Mouse (Mus musculus) hindbrain, postnatal 0 days (tissue): Measurements from ENCODE around the gene Wwtr1. TPM values are rescaled to one million over a fixed set of nuclear protein-coding genes. Genes with fewer than 3 reads are reported as not detected.
A peak's percentile ranks its signal among the peaks of the same experiment; 100 is the strongest.

Source experiments
- ATAC-seq: fragments of 200-750 bp; cut with Nextera tagmentation; 2 replicates; pipeline ENCODE4 v1.8.0; 2017; ENCODE audit warnings: mild to moderate bottlenecking, moderate TSS enrichment, moderate library complexity
- DNase-seq: peaks from one replicate; pipeline ENCODE4 v3.0.0-alpha.2; 2015; ENCODE audit warnings: low spot score
- H3K27ac ChIP-seq: fragments of 300-500 bp; sonication (generic); 2 replicates; pipeline ENCODE4 v1.5.1; 2014; ENCODE audit warnings: mild to moderate bottlenecking
- H3K27me3 ChIP-seq: fragments of 300-500 bp; sonication (generic); 2 replicates; pipeline ENCODE4 v1.6.1; 2014; ENCODE audit warnings: low read length, mixed read lengths; ENCODE audit not compliant: insufficient read depth
- H3K36me3 ChIP-seq: fragments of 300-500 bp; sonication (generic); 2 replicates; pipeline ENCODE4 v1.6.1; 2014; ENCODE audit warnings: low read length, mixed read lengths; ENCODE audit not compliant: insufficient read depth
- H3K4me1 ChIP-seq: fragments of 300-500 bp; sonication (generic); 2 replicates; pipeline ENCODE4 v1.6.1; 2014; ENCODE audit warnings: antibody characterized with exemption, low read length, mixed read lengths; ENCODE audit not compliant: insufficient read depth
- H3K4me2 ChIP-seq: fragments of 300-500 bp; sonication (generic); 2 replicates; pipeline ENCODE4 v1.6.1; 2014; ENCODE audit warnings: low read depth, mild to moderate bottlenecking, low read length, moderate library complexity, mixed read lengths
- H3K4me3 ChIP-seq: fragments of 300-500 bp; sonication (generic); 2 replicates; pipeline ENCODE4 v1.5.1; 2014; ENCODE audit warnings: low read length
- H3K9ac ChIP-seq: fragments of 300-500 bp; sonication (generic); replicated peaks from 2 replicates; pipeline ENCODE4 v1.6.1; 2014; ENCODE audit warnings: mild to moderate bottlenecking, low read length, moderate library complexity, mixed read lengths
- H3K9me3 ChIP-seq: fragments of 300-500 bp; sonication (generic); 2 replicates; pipeline ENCODE4 v1.6.1; 2016; ENCODE audit warnings: low read length, mixed read lengths
- CTCF ChIP-seq: IDR thresholded peaks from 2 replicates; pipeline ENCODE4 v1.5.1; 2016; ENCODE audit warnings: antibody characterized with exemption, control low read depth, low read depth
- WGBS: fragments of 180-500 bp; shearing (Covaris S2); extraction: QIAGEN DNeasy Blood & Tissue Kit; methylation state at CpG from one replicate; pipeline ENCODE4 v1.1.7; 2014; 5-methylcytosine and 5-hydroxymethylcytosine counted together
- polyA plus RNA-seq: library from polyadenylated mRNA; unstranded; fragments of >200 nt; fragmentation: Nextera tagmentation; extraction: Ambion mirVana; gene quantifications from 2 replicates; pipeline ENCODE4 v1.2.1, GENCODE M21; 2015
- total RNA-seq: library from RNA; depleted of rRNA; stranded (reverse); fragments of >200 nt; gene quantifications from 2 replicates; pipeline ENCODE4 v1.2.3, GENCODE M21; 2014

Wwtr1 gene
- total and polyA plus RNA-seq, 2 experiments from 2014 or later = 11.1 to 33.1 TPM

DNA sequence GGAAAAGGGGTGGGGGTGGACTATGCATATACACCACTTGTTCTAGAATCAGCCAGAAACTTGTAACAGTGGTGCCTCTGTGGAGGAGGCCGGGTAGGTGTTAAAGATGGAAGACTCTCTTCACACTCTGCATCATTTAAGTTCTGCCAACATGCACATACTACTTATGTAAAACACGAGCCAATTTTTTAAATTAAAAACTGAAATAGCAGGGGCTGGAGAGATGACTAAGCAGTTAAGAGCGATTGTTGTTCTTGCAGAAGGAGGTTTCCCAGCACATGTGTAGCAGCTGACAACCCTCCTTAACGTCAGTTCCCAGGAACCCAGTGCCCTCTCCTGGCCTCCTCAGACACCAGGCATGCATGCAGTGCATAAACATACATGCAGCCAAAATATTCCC is 95.1 kb downstream of the Wwtr1 start:
- Histone ChIP-seq H3K4me1 (no peaks in the 10 kb centered on the region), H3K9ac (no peak overlapping the region), H3K9me3 (no peaks in the 10 kb centered on the region), H3K4me2 (no peak overlapping the region), H3K4me3 (no peak overlapping the region), H3K36me3 (no peaks in the 10 kb centered on the region), H3K27me3 (no peaks in the 10 kb centered on the region), H3K27ac (no peak overlapping the region)
- TF ChIP-seq CTCF = no peak
- no peak for ATAC-seq
- WGBS = 82% methylated on average over 4 of the region's 4 CpGs
- no peak for DNase-seq

DNA sequence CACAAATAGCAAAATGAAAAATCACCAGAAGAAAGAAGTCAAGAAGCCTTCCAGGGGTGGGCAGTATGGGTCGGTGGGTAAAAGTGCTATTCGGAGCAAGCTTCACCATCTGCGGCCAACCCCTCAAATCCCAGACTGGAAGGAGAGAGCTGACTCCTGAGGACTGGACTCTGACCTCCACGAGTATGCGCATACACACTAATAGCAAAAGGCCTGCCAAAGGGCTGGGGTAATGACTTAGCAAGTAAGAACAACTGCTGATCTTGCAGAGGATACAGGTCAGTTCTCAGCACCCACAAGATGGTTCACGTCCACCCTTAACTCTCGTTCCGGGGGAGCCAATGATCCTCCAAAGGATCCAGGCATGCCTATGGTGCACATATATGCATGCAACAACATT is 101.3 kb downstream of the Wwtr1 start:
- no peak overlapping the region for H3K4me2 ChIP-seq
- no peak overlapping the region for H3K4me3 ChIP-seq
- 93% methylated on average over 8 of the region's 8 CpGs for WGBS

DNA sequence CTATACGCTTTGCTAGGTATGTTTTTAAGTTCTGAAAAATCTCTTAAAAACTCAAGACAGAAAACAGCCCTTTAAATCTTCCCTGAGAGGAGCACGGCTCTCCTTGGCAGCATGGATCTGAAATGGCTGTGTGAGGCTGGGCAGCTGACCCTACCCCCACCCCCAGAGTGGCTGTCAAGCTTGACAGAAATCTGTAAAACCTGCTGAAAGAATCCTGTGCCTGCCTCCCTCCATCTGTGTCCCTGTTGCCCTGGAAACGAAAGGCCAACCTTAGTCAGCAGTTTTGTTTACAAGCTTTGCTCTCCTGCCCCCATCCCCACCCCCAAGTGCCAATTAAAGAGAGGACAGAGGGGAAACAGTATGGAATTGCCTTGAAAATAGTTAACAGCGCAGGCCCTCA is 103.3 kb downstream of the Wwtr1 start:
- peak; percentile 77 for ATAC-seq
- no peak for TF ChIP-seq CTCF
- H3K4me2 ChIP-seq = no peak overlapping the region
- no peaks in the 10 kb centered on the region for H3K36me3 ChIP-seq
- H3K4me1 ChIP-seq = peaks cover 8% of the 10 kb centered on the region
- H3K9me3 ChIP-seq = no peaks in the 10 kb centered on the region
- H3K27me3 ChIP-seq = no peaks in the 10 kb centered on the region
- DNase-seq = peak; percentile 55
- whole genome bisulfite sequencing = 37% methylated on average over 4 of the region's 4 CpGs
- H3K4me3 ChIP-seq = no peak overlapping the region
- H3K27ac ChIP-seq = no peak overlapping the region
- H3K9ac ChIP-seq = no peak overlapping the region

More for the DNA sequence above, 101.3 kb downstream of the Wwtr1 start:
- Histone ChIP-seq H3K4me1 (peaks cover 8% of the 10 kb centered on the region), H3K27ac (no peak overlapping the region), H3K36me3 (no peaks in the 10 kb centered on the region), H3K9ac (no peak overlapping the region), H3K9me3 (no peaks in the 10 kb centered on the region), H3K27me3 (no peaks in the 10 kb centered on the region)
- DNase-seq (no peak), ATAC-seq (no peak)
- TF ChIP-seq CTCF = no peak

DNA sequence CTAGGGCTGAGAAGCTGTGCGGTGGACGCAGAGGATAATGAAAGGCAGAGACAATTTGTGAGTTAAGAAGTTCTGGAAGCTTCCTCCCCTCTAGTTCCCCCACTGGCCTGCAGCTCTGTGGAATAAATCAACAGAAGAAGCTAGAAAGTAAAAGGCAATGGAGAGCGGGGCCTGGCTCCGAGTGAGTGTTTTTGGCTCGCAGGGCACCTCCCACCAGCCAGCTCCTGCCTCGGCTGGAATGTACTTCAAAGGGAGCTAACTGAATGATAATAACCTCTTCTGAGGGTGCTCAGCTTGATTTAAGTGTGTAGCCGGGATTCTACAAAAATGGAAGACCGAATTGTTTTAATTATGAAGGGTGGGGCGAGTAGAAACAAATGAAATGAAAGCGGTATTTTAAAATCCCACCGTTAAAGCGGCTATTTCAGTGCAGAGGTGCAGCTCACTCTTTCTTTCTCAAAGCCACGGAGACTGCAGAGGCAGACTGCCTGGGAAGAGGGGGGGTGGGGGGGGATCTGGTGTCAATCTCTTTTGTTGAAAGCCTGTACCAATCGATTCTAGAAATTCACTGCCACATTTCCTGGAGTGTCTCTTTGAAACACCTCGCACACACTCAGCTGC is 104.6 kb downstream of the Wwtr1 start:
- TF ChIP-seq CTCF = no peak
- 3% methylated on average over 15 of the region's 15 CpGs for WGBS
- no peaks in the 10 kb centered on the region for H3K36me3 ChIP-seq
- H3K4me3 ChIP-seq = peak overlapping the region; percentile 27
- H3K4me2 ChIP-seq = peak overlapping the region; percentile 55
- peaks cover 8% of the 10 kb centered on the region for H3K4me1 ChIP-seq
- ATAC-seq (peak; percentile 67; the same call in 1 of the 2 replicates), DNase-seq (peak; percentile 61)
- no peaks in the 10 kb centered on the region for H3K9me3 ChIP-seq
- H3K27me3 ChIP-seq = no peaks in the 10 kb centered on the region
- H3K27ac ChIP-seq = peak overlapping the region; percentile 27
- peak overlapping the region; percentile 37 for H3K9ac ChIP-seq

DNA sequence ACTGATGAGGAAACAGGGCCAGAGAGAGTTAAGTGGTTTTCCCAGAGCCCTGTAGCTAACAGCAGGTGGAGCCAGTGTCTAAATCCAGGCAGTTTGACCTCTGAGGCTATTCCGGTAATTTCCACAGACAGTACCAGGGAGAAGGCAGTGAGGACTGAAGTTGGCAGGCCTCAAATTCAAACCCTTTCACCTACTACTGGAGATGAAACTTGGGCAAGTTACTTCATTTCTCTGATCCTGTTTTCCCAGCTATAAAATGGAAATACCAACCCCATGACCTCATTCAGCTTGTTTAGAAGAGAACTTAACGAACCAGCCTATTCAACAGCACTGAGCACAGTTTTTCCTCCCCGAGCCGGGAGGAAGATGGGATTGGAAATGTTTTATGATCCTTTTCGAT is 105.4 kb downstream of the Wwtr1 start:
- Histone ChIP-seq H3K27ac (peak overlapping the region; percentile 27; the same call in 1 of the 2 replicates), H3K36me3 (no peaks in the 10 kb centered on the region), H3K4me3 (no peak overlapping the region), H3K9ac (no peak overlapping the region), H3K4me1 (peaks cover 8% of the 10 kb centered on the region), H3K4me2 (no peak overlapping the region), H3K9me3 (no peaks in the 10 kb centered on the region), H3K27me3 (no peaks in the 10 kb centered on the region)
- peak; percentile 73 for TF ChIP-seq CTCF
- WGBS = 23% methylated on average over 5 of the region's 5 CpGs
- DNase-seq (peak; percentile 67), ATAC-seq (peak; percentile 47)

DNA sequence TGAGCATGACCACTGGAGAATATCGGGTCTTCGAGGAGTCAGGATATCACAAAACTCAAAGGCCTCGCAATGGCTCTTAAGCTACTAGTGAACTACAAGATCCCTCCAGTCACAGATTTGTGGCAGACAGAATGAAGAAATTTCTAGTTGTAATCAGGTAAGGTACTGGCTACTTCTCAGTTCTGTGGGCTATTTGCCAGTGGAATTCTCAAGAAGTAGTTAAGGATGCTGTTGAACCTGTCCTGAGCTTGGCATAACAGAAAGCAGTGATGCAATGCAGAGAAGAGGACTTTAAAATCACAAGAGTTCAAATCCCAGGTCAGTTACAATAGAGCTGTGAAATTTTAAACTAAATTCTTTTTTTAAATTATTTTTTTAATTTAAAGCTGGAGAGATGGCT is 106.4 kb downstream of the Wwtr1 start:
- Histone ChIP-seq H3K4me1 (peaks cover 8% of the 10 kb centered on the region), H3K9me3 (no peaks in the 10 kb centered on the region), H3K36me3 (no peaks in the 10 kb centered on the region), H3K4me2 (no peak overlapping the region), H3K4me3 (no peak overlapping the region), H3K9ac (no peak overlapping the region), H3K27me3 (no peaks in the 10 kb centered on the region), H3K27ac (no peak overlapping the region)
- no peak for ATAC-seq
- no peak for DNase-seq
- no peak for TF ChIP-seq CTCF
- WGBS = 96% methylated on average over 3 of the region's 3 CpGs

DNA sequence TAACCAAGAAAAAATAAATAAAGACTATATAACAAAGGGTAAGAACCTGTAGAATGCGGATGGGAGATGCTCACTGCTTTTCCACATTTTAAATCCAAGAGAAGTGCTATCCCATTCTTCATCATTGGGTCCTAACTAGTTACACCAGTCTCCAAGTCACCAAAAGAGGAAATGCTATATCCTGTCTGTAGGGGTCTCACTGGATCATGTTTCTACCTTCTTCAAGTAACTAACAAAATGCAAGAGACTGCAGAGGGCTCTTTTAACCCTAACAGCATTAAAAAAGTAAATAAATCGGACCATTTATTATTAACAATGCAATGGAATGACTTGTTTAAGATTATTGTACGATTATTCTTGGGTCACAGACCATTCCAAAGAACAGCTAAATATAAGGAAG is 109.4 kb downstream of the Wwtr1 start:
- no peak overlapping the region for H3K4me2 ChIP-seq
- WGBS = 72% methylated on average over 3 of the region's 3 CpGs

More for the DNA sequence above, 109.4 kb downstream of the Wwtr1 start:
- H3K27ac ChIP-seq = no peak overlapping the region
- peak; percentile 71 for TF ChIP-seq CTCF
- H3K4me3 ChIP-seq = no peak overlapping the region
- no peaks in the 10 kb centered on the region for H3K36me3 ChIP-seq
- DNase-seq = peak; percentile 71
- H3K27me3 ChIP-seq = no peaks in the 10 kb centered on the region
- H3K4me1 ChIP-seq = no peaks in the 10 kb centered on the region
- no peak overlapping the region for H3K9ac ChIP-seq
- H3K9me3 ChIP-seq = no peaks in the 10 kb centered on the region
- peak; percentile 70 for ATAC-seq
